Mouse (Mus musculus) forebrain, embryonic 10.5 days (tissue): ENCODE data around the gene Slc13a1. TPM values are rescaled to one million over a fixed set of nuclear protein-coding genes. Genes with fewer than 3 reads are reported as not detected.

Source experiments
- DNase-seq: peaks from one replicate; pipeline ENCODE4 v3.0.0-alpha.2; 2017; ENCODE audit warnings: low spot score; ENCODE audit errors: extremely low spot score
- H3K27ac ChIP-seq: fragments of 300-500 bp; sonication (generic); 2 replicates; pipeline ENCODE4 v1.5.1; 2016; ENCODE audit warnings: mild to moderate bottlenecking
- H3K27me3 ChIP-seq: fragments of 300-500 bp; sonication (generic); 2 replicates; pipeline ENCODE4 v1.6.1; 2016; ENCODE audit warnings: mild to moderate bottlenecking; ENCODE audit not compliant: poor library complexity, severe bottlenecking
- H3K36me3 ChIP-seq: fragments of 300-500 bp; sonication (generic); replicated peaks from 2 replicates; pipeline ENCODE4 v1.6.1; 2016; ENCODE audit warnings: mild to moderate bottlenecking, moderate library complexity
- H3K4me1 ChIP-seq: fragments of 300-500 bp; sonication (generic); 2 replicates; pipeline ENCODE4 v1.6.1; 2016
- H3K4me3 ChIP-seq: fragments of 300-500 bp; sonication (generic); 2 replicates; pipeline ENCODE4 v1.5.1; 2016; ENCODE audit warnings: mild to moderate bottlenecking, moderate library complexity
- H3K9me3 ChIP-seq: fragments of 300-500 bp; sonication (generic); 2 replicates; pipeline ENCODE4 v1.6.1; 2016; ENCODE audit warnings: mild to moderate bottlenecking, moderate library complexity
- WGBS: fragments of 180-500 bp; shearing (Covaris S2); methylation state at CpG from one replicate; pipeline ENCODE4 v1.1.7; 2016; 5-methylcytosine and 5-hydroxymethylcytosine counted together
- microRNA-seq: library from miRNA; unstranded; fragments of <30 nt; microRNA quantifications from one replicate; pipeline ENCODE4, GENCODE M21; 2017
- polyA plus RNA-seq: library from polyadenylated mRNA; unstranded; fragments of >200 nt; fragmentation: Nextera tagmentation; extraction: Ambion mirVana; gene quantifications from 2 replicates; pipeline ENCODE4 v1.2.1, GENCODE M21; 2016

Gene Slc13a1
- polyA plus RNA-seq, 1 experiment from 2014 or later = 0.05 TPM

- Histone ChIP-seq H3K27me3 (no peaks in the 10 kb centered on the region), H3K4me3 (no peak overlapping the region), H3K4me1 (no peaks in the 10 kb centered on the region), H3K9me3 (no peaks in the 10 kb centered on the region), H3K36me3 (no peaks in the 10 kb centered on the region), H3K27ac (no peak overlapping the region)
- 93% methylated on average over 9 of the region's 9 CpGs for WGBS
- no peak for DNase-seq
Measured at GRCm38 (mm10) chr6:24054086-24054710, 113.7 kb downstream of the Slc13a1 start.

GRCm38 (mm10) chr6:24047014-24047770 is 120.7 kb downstream of the Slc13a1 start:
- DNase-seq = no peak
- no peak overlapping the region for H3K27ac ChIP-seq
- no peaks in the 10 kb centered on the region for H3K27me3 ChIP-seq
- no peaks in the 10 kb centered on the region for H3K36me3 ChIP-seq
- no peak overlapping the region for H3K4me3 ChIP-seq
- no peaks in the 10 kb centered on the region for H3K9me3 ChIP-seq
- H3K4me1 ChIP-seq = no peaks in the 10 kb centered on the region
- 87% methylated on average over 7 of the region's 7 CpGs for WGBS

- Histone ChIP-seq H3K9me3 (no peaks in the 10 kb centered on the region), H3K4me3 (no peak overlapping the region), H3K27ac (no peak overlapping the region), H3K27me3 (no peaks in the 10 kb centered on the region), H3K4me1 (no peaks in the 10 kb centered on the region), H3K36me3 (no peaks in the 10 kb centered on the region)
- no peak for DNase-seq
Measured at GRCm38 (mm10) chr6:24043496-24043895, 124.4 kb downstream of the Slc13a1 start.

Small RNA genes within 50 kb of the gene (microRNA-seq; reads per million reads assigned to microRNA genes)
- gene Gm26386 = not detected

Other genes starting within 250 kb of the Slc13a1 start
- gene Tas2r118, start 198.0 kb downstream of the Slc13a1 start, polyA plus RNA-seq = not detected in 2 replicates